Mouse (Mus musculus) liver, embryonic 15.5 days (tissue): ENCODE measurements around the gene Maneal. TPM values are rescaled to one million over a fixed set of nuclear protein-coding genes. Genes with fewer than 3 reads are reported as not detected.
A peak's percentile ranks its signal among the peaks of the same experiment; 100 is the strongest.

Experiments
- ATAC-seq: fragments of 200-750 bp; cut with Nextera tagmentation; 2 replicates; pipeline ENCODE4 v1.8.0; 2017; ENCODE audit warnings: moderate number of reproducible peaks, mild to moderate bottlenecking, moderate library complexity; ENCODE audit not compliant: insufficient read depth
- H3K27ac ChIP-seq: fragments of 300-500 bp; sonication (generic); replicated peaks from 2 replicates; pipeline ENCODE4 v1.5.1; 2015; ENCODE audit warnings: mild to moderate bottlenecking, inconsistent platforms
- H3K27me3 ChIP-seq: fragments of 300-500 bp; sonication (generic); 2 replicates; pipeline ENCODE4 v1.6.1; 2015; ENCODE audit warnings: mild to moderate bottlenecking, inconsistent platforms
- H3K36me3 ChIP-seq: fragments of 300-500 bp; sonication (generic); replicated peaks from 2 replicates; pipeline ENCODE4 v1.6.1; 2015; ENCODE audit warnings: moderate library complexity, mild to moderate bottlenecking, inconsistent platforms
- H3K4me1 ChIP-seq: fragments of 300-500 bp; sonication (generic); replicated peaks from 2 replicates; pipeline ENCODE4 v1.6.1; 2015; ENCODE audit warnings: inconsistent platforms
- H3K4me2 ChIP-seq: fragments of 300-500 bp; sonication (generic); 2 replicates; pipeline ENCODE4 v1.6.1; 2015; ENCODE audit warnings: moderate library complexity, mild to moderate bottlenecking, inconsistent platforms
- H3K4me3 ChIP-seq: fragments of 300-500 bp; sonication (generic); replicated peaks from 2 replicates; pipeline ENCODE4 v1.5.1; 2015; ENCODE audit warnings: mild to moderate bottlenecking, inconsistent platforms
- H3K9ac ChIP-seq: fragments of 300-500 bp; sonication (generic); 2 replicates; pipeline ENCODE4 v1.6.1; 2015; ENCODE audit warnings: moderate library complexity, mild to moderate bottlenecking, inconsistent platforms
- H3K9me3 ChIP-seq: fragments of 300-500 bp; sonication (generic); replicated peaks from 2 replicates; pipeline ENCODE4 v1.6.1; 2016; ENCODE audit warnings: inconsistent platforms
- WGBS: fragments of 180-500 bp; shearing (Covaris S2); methylation state at CpG from one replicate; pipeline ENCODE4 v1.1.7; 2015; ENCODE audit warnings: mixed read lengths; ENCODE audit not compliant: insufficient replicate concordance; 5-methylcytosine and 5-hydroxymethylcytosine counted together
- polyA plus RNA-seq: library from polyadenylated mRNA; unstranded; fragments of >200 nt; fragmentation: Nextera tagmentation; extraction: Ambion mirVana; gene quantifications from 2 replicates; pipeline ENCODE4 v1.2.1, GENCODE M21; 2015

Gene Maneal
- polyA plus RNA-seq, 1 experiment from 2014 or later: 0.03 TPM

GRCm38 (mm10) chr4:124811347-124811975, 50.5 kb downstream of the Maneal start:
- H3K9ac ChIP-seq: no peak overlapping the region
- H3K4me2 ChIP-seq: no peak overlapping the region
- H3K27me3 ChIP-seq: no peaks in the 10 kb centered on the region
- H3K4me3 ChIP-seq: no peak overlapping the region
- 68% methylated on average over 9 of the region's 9 CpGs for WGBS
- no peaks in the 10 kb centered on the region for H3K9me3 ChIP-seq
- peaks cover 65% of the 10 kb centered on the region for H3K36me3 ChIP-seq
- ATAC-seq: no peak
- H3K27ac ChIP-seq: no peak overlapping the region
- H3K4me1 ChIP-seq: peaks cover 40% of the 10 kb centered on the region

GRCm38 (mm10) chr4:124810056-124810455, 51.9 kb downstream of the Maneal start:
- no peak overlapping the region for H3K27ac ChIP-seq
- no peaks in the 10 kb centered on the region for H3K9me3 ChIP-seq
- no peak overlapping the region for H3K4me2 ChIP-seq
- H3K4me1 ChIP-seq: peaks cover 54% of the 10 kb centered on the region
- H3K27me3 ChIP-seq: no peaks in the 10 kb centered on the region
- no peak for ATAC-seq
- peaks cover 66% of the 10 kb centered on the region for H3K36me3 ChIP-seq
- WGBS: 74% methylated on average over 7 of the region's 7 CpGs
- H3K9ac ChIP-seq: no peak overlapping the region
- H3K4me3 ChIP-seq: no peak overlapping the region

- peak overlapping the region; percentile 11; the same call in 1 of the 2 replicates for H3K4me2 ChIP-seq
- peaks cover 62% of the 10 kb centered on the region for H3K4me1 ChIP-seq
- no peak for ATAC-seq
- peaks cover 74% of the 10 kb centered on the region for H3K36me3 ChIP-seq
- WGBS: 45% methylated on average over 9 of the region's 9 CpGs
- no peak overlapping the region for H3K27ac ChIP-seq
- no peaks in the 10 kb centered on the region for H3K27me3 ChIP-seq
- H3K9ac ChIP-seq: no peak overlapping the region
- H3K9me3 ChIP-seq: no peaks in the 10 kb centered on the region
- no peak overlapping the region for H3K4me3 ChIP-seq
Measured at GRCm38 (mm10) chr4:124809136-124809883, 52.7 kb downstream of the Maneal start.

DNA sequence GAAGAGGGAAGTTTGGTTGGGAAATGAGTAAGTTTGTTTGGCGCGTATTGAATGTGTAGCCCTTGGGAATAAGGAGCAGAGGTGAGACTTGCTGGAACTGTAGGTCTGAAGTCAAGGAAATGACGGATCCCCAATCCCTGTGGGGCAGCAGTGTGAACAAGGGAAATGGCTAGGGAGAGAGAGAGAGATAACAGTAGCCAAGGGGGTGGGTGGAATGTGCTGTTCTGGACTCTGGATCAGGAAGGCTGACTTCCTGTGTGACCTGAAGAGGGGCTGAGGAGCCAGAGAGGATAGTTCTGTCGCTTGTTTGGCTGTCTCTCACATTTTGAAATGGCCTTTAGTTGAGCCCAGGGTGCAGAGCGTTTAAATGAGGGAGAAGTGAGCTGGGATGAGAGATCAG, 53.5 kb downstream of the Maneal start:
- Histone ChIP-seq H3K9ac (no peak overlapping the region), H3K36me3 (peaks cover 75% of the 10 kb centered on the region)
- peak; percentile 38; the same call in 1 of the 2 replicates for ATAC-seq

More for the DNA sequence above, 53.5 kb downstream of the Maneal start:
- 59% methylated on average over 5 of the region's 5 CpGs for WGBS
- no peaks in the 10 kb centered on the region for H3K9me3 ChIP-seq
- peaks cover 70% of the 10 kb centered on the region for H3K4me1 ChIP-seq
- peak overlapping the region; percentile 10; the same call in 1 of the 2 replicates for H3K27ac ChIP-seq
- no peak overlapping the region for H3K4me3 ChIP-seq
- H3K4me2 ChIP-seq: no peak overlapping the region
- H3K27me3 ChIP-seq: no peaks in the 10 kb centered on the region

Other genes starting within 250 kb of the Maneal start
- not detected in 2 replicates for gene Pou3f1, start 205.4 kb downstream of the Maneal start, polyA plus RNA-seq
- gene Utp11, start 168.6 kb downstream of the Maneal start, polyA plus RNA-seq: 18.9 and 23.4 TPM in 2 replicates
- gene Fhl3, start 161.5 kb downstream of the Maneal start, polyA plus RNA-seq: 1.9 and 2.1 TPM in 2 replicates
- 53.9 and 58.2 TPM in 2 replicates for gene Sf3a3, start 147.4 kb downstream of the Maneal start, polyA plus RNA-seq
- 38.1 and 38.3 TPM in 2 replicates for gene Inpp5b, start 120.3 kb downstream of the Maneal start, polyA plus RNA-seq
- gene Mtf1, start 60.1 kb downstream of the Maneal start, polyA plus RNA-seq: 11.8 and 12.4 TPM in 2 replicates
- 16.4 and 21.8 TPM in 2 replicates for gene Yrdc, start 11.5 kb downstream of the Maneal start, polyA plus RNA-seq
- 12.6 and 12.7 TPM in 2 replicates for gene 1110065P20Rik, start 11.0 kb downstream of the Maneal start, polyA plus RNA-seq
- not detected in 2 replicates for gene Epha10, start 18.7 kb upstream of the Maneal start, polyA plus RNA-seq
- gene 9930104L06Rik, start 74.9 kb upstream of the Maneal start, polyA plus RNA-seq: 5.2 TPM in 2 replicates
- 116 and 118 TPM in 2 replicates for gene Cdca8, start 77.1 kb upstream of the Maneal start, polyA plus RNA-seq
- 0.44 and 0.67 TPM in 2 replicates for gene Rspo1, start 124.3 kb upstream of the Maneal start, polyA plus RNA-seq
- gene Gnl2, start 154.4 kb upstream of the Maneal start, polyA plus RNA-seq: 31.8 and 33.6 TPM in 2 replicates
- gene Dnali1, start 203.5 kb upstream of the Maneal start, polyA plus RNA-seq: not detected in 2 replicates
- gene Snip1, start 204.5 kb upstream of the Maneal start, polyA plus RNA-seq: 14.2 and 15.1 TPM in 2 replicates
- 16.3 and 18.3 TPM in 2 replicates for gene Meaf6, start 223.0 kb upstream of the Maneal start, polyA plus RNA-seq